Comparison of ENCODE assay signal across 8 mouse cellular contexts in genomic region chr9:120691971-120692401, GRCm38 (mm10).
DNase-seq lines count a peak whose midpoint lies in the region; ATAC-seq and TF ChIP-seq lines count a peak whose summit lies in the region.

No protein-coding gene starts in this region.

- no peaks in the 10 kb centered on the region for H3K27me3 ChIP-seq in heart, embryonic 11.5 days (ENCODE audit: control insufficient read depth, insufficient read depth, low read length)
- peaks cover 62% of the 10 kb centered on the region for H3K27me3 ChIP-seq in E14TG2a.4 (ENCODE audit: insufficient read depth, low read length)
- H3K27me3 ChIP-seq in hindbrain, embryonic 14.5 days (ENCODE audit: control insufficient read depth, insufficient read depth, low read length): no peaks in the 10 kb centered on the region
- H3K27me3 ChIP-seq in midbrain, embryonic 15.5 days (replicated peaks): no peaks in the 10 kb centered on the region

- H3K4me1 ChIP-seq in heart, embryonic 11.5 days (ENCODE audit: control insufficient read depth, insufficient read depth, low read length): peaks cover 7% of the 10 kb centered on the region; the same call in 1 of the 2 replicates
- peaks cover 52% of the 10 kb centered on the region for H3K4me1 ChIP-seq in E14TG2a.4 (replicated peaks; ENCODE audit: low read depth, low read length)
- H3K4me1 ChIP-seq in hindbrain, embryonic 14.5 days (replicated peaks; ENCODE audit: control insufficient read depth, insufficient read depth, low read length): peaks cover 30% of the 10 kb centered on the region
- H3K4me1 ChIP-seq in midbrain, embryonic 15.5 days: peaks cover 43% of the 10 kb centered on the region

- no peak for TF ChIP-seq CTCF in E14TG2a.4 (conservative IDR thresholded peaks at IDR 0.05; ENCODE audit: low read length)

- no peaks in the 10 kb centered on the region for H3K36me3 ChIP-seq in heart, embryonic 11.5 days (ENCODE audit: control insufficient read depth, insufficient read depth, low read length)
- no peaks in the 10 kb centered on the region for H3K36me3 ChIP-seq in E14TG2a.4 (ENCODE audit: insufficient read depth, low read length)
- no peaks in the 10 kb centered on the region for H3K36me3 ChIP-seq in hindbrain, embryonic 14.5 days (replicated peaks; ENCODE audit: control insufficient read depth, insufficient read depth)
- no peaks in the 10 kb centered on the region for H3K36me3 ChIP-seq in midbrain, embryonic 15.5 days (replicated peaks)

- DNase-seq in heart, adult 11 months: no peak
- DNase-seq in hindbrain, embryonic 14.5 days (ENCODE audit: low spot score): no peak
- no peak for DNase-seq in spleen, adult 18-20 months
- DNase-seq in gastrocnemius, postnatal 10 days: no peak
- no peak for DNase-seq in left cerebral cortex, postnatal 4 days

- no peaks in the 10 kb centered on the region for H3K9me3 ChIP-seq in heart, embryonic 11.5 days (replicated peaks; ENCODE audit: control insufficient read depth, low read length)
- H3K9me3 ChIP-seq in E14TG2a.4 (ENCODE audit: low read length): peaks cover 4% of the 10 kb centered on the region; the same call in 1 of the 2 replicates
- H3K9me3 ChIP-seq in hindbrain, embryonic 14.5 days (ENCODE audit: control insufficient read depth, low read length): no peaks in the 10 kb centered on the region
- H3K9me3 ChIP-seq in midbrain, embryonic 15.5 days: no peaks in the 10 kb centered on the region

- H3K9ac ChIP-seq in heart, embryonic 11.5 days (ENCODE audit: low read depth, low read length): peak overlapping the region; percentile 60; the same call in 1 of the 2 replicates
- no peak overlapping the region for H3K9ac ChIP-seq in hindbrain, embryonic 14.5 days
- no peak overlapping the region for H3K9ac ChIP-seq in midbrain, embryonic 15.5 days

- intact Hi-C loops in left cerebral cortex, postnatal 4 days (cut with DNase I): no loop called here

- peak overlapping the region; percentile 60 for H3K4me2 ChIP-seq in heart, embryonic 11.5 days
- H3K4me2 ChIP-seq in hindbrain, embryonic 14.5 days (replicated peaks): peak overlapping the region; percentile 51
- peak overlapping the region; percentile 41 for H3K4me2 ChIP-seq in midbrain, embryonic 15.5 days

- WGBS in heart, embryonic 11.5 days (ENCODE audit: insufficient replicate concordance): 20% methylated on average over 14 of the region's 14 CpGs
- WGBS in hindbrain, embryonic 14.5 days: 11% methylated on average over 14 of the region's 14 CpGs
- whole genome bisulfite sequencing in midbrain, embryonic 15.5 days: 15% methylated on average over 10 of the region's 14 CpGs

- peak overlapping the region; percentile 78 for H3K27ac ChIP-seq in heart, embryonic 11.5 days (ENCODE audit: low read depth, low read length)
- peak overlapping the region; percentile 75 for H3K27ac ChIP-seq in hindbrain, embryonic 14.5 days
- peak overlapping the region; percentile 76 for H3K27ac ChIP-seq in midbrain, embryonic 15.5 days

- 0 out of 2 replicates have a peak, but pooled peaks have one; percentile 2 for ATAC-seq in heart, embryonic 11.5 days (replicated peaks; ENCODE audit: insufficient number of reproducible peaks, low FRiP score, low TSS enrichment)
- 0 out of 2 replicates have a peak, but pooled peaks have one; percentile 1 for ATAC-seq in hindbrain, embryonic 14.5 days (ENCODE audit: low FRiP score)
- 0 out of 2 replicates have a peak, but pooled peaks have one; percentile 18 for ATAC-seq in midbrain, embryonic 15.5 days (replicated peaks)

- peak overlapping the region; percentile 26 for H3K4me3 ChIP-seq in heart, embryonic 11.5 days (ENCODE audit: low read depth, low read length)
- peak overlapping the region; percentile 64; the same call in 1 of the 2 replicates for H3K4me3 ChIP-seq in E14TG2a.4 (replicated peaks; ENCODE audit: low read length)
- no peak overlapping the region for H3K4me3 ChIP-seq in hindbrain, embryonic 14.5 days (replicated peaks; ENCODE audit: low read length)
- H3K4me3 ChIP-seq in midbrain, embryonic 15.5 days: no peak overlapping the region

Comparison
In these comparisons a context has a peak if more than half of its experiments do, and no peak if none do; other contexts are left out.
1. H3K4me3 ChIP-seq: peak in heart, embryonic 11.5 days (single experiment) and E14TG2a.4 (single experiment); none in hindbrain, embryonic 14.5 days (single experiment) and midbrain, embryonic 15.5 days (single experiment).
2. Peak in every context shown above with its lines, with median percentiles within 50 percentile points of each other: ATAC-seq, H3K27ac ChIP-seq and H3K4me2 ChIP-seq.